Mouse (Mus musculus) cortical plate, adult 2 months (tissue): Measurements from ENCODE around the gene Nudt22. TPM values are rescaled to one million over a fixed set of nuclear protein-coding genes. Genes with fewer than 3 reads are reported as not detected.
"Not testable (repeated sequence)": the region's sequence is repeated elsewhere in the genome, so short reads cannot be mapped to it uniquely, and the experiment has no call there.

Source experiments
- H3K27ac ChIP-seq: fragments of 200-500 bp; 2 replicates; pipeline ENCODE4 v1.5.1; 2012; ENCODE audit warnings: low read length, control low read depth, inconsistent platforms; ENCODE audit not compliant: insufficient read depth
- H3K4me1 ChIP-seq: fragments of 200-500 bp; 2 replicates; pipeline ENCODE4 v1.6.1; 2011; ENCODE audit warnings: low read length; ENCODE audit not compliant: control insufficient read depth, insufficient read depth
- H3K4me3 ChIP-seq: fragments of 200-500 bp; 2 replicates; pipeline ENCODE4 v1.5.1; 2011; ENCODE audit warnings: mild to moderate bottlenecking, low read length, control low read depth; ENCODE audit not compliant: insufficient read depth
- CTCF ChIP-seq: fragments of 200-500 bp; IDR thresholded peaks from 2 replicates; pipeline ENCODE4 v1.5.1; 2011; ENCODE audit warnings: mild to moderate bottlenecking, control low read depth, low read length; ENCODE audit not compliant: insufficient read depth; ENCODE audit errors: extremely low read depth
- POLR2A ChIP-seq: fragments of 200-500 bp; IDR thresholded peaks from 2 replicates; pipeline ENCODE4 v1.6.1; 2011; ENCODE audit warnings: mild to moderate bottlenecking, low read length, control low read depth; ENCODE audit not compliant: insufficient read depth; ENCODE audit errors: extremely low read depth
- polyA plus RNA-seq: library from polyadenylated mRNA; depleted of rRNA; stranded (reverse); fragments of >200 nt; gene quantifications from 2 replicates; pipeline ENCODE4 v1.2.3, GENCODE M21; 2012

Gene Nudt22
- polyA plus RNA-seq, 1 experiment: 13.9 TPM

- H3K27ac ChIP-seq: no peak overlapping the region
Observed at GRCm38 (mm10) chr19:6995255-6995991, 494 bp downstream of the Nudt22 start.

GRCm38 (mm10) chr19:6994489-6994888 lies 1.4 kb downstream of the Nudt22 start:
- peaks cover 4% of the 10 kb centered on the region; the same call in 1 of the 2 replicates for H3K4me1 ChIP-seq
- TF ChIP-seq CTCF (no peak), POLR2A (no peak)
- no peak overlapping the region for H3K27ac ChIP-seq
- no peak overlapping the region for H3K4me3 ChIP-seq

More at GRCm38 (mm10) chr19:6995255-6995991, 494 bp downstream of the Nudt22 start:
- peak overlapping the region; percentile 66 for H3K4me3 ChIP-seq
- TF ChIP-seq POLR2A (no peak), CTCF (no peak)
- H3K4me1 ChIP-seq: peaks cover 4% of the 10 kb centered on the region; the same call in 1 of the 2 replicates

GRCm38 (mm10) chr19:6994002-6994401 lies 1.9 kb downstream of the Nudt22 start:
- Histone ChIP-seq H3K4me1 (peaks cover 4% of the 10 kb centered on the region; the same call in 1 of the 2 replicates), H3K4me3 (no peak overlapping the region), H3K27ac (no peak overlapping the region)
- TF ChIP-seq POLR2A (no peak), CTCF (no peak)

- Histone ChIP-seq H3K4me1 (peaks cover 4% of the 10 kb centered on the region; the same call in 1 of the 2 replicates), H3K4me3 (peak overlapping the region; percentile 47; the same call in 1 of the 2 replicates), H3K27ac (no peak overlapping the region)
- TF ChIP-seq CTCF (no peak), POLR2A (no peak)
Observed at GRCm38 (mm10) chr19:6993011-6993770, 2.7 kb downstream of the Nudt22 start.

GRCm38 (mm10) chr19:6992011-6992858 lies 3.7 kb downstream of the Nudt22 start, which contains the start of gene Dnajc4:
Dnajc4 (minus strand) TSS chr19:6992572.
- Histone ChIP-seq H3K27ac (no peak within 1 kb of the TSS), H3K4me1 (peaks cover 5% of the 10 kb centered on the region; the same call in 1 of the 2 replicates), H3K4me3 (peak within 1 kb of the TSS; percentile 47)
- TF ChIP-seq CTCF: no peak
- 0 out of 2 replicates have a peak, but pooled peaks have one; percentile 5 for TF ChIP-seq POLR2A

GRCm38 (mm10) chr19:6991166-6991565 lies 4.8 kb downstream of the Nudt22 start:
- H3K4me1 ChIP-seq, H3K27ac ChIP-seq, H3K4me3 ChIP-seq: not testable (repeated sequence)

- Histone ChIP-seq H3K27ac (no peak overlapping the region), H3K4me1 (0 out of 2 replicates have a peak, but pooled peaks cover 2% of the 10 kb centered on the region), H3K4me3 (no peak overlapping the region)
- no peak for TF ChIP-seq POLR2A
- no peak for TF ChIP-seq CTCF
Observed at GRCm38 (mm10) chr19:6990712-6991111, 5.2 kb downstream of the Nudt22 start.

GRCm38 (mm10) chr19:6989251-6989650 lies 6.7 kb downstream of the Nudt22 start:
- H3K4me3 ChIP-seq: no peak overlapping the region
- H3K4me1 ChIP-seq: 0 out of 2 replicates have a peak, but pooled peaks cover 2% of the 10 kb centered on the region
- H3K27ac ChIP-seq: no peak overlapping the region
- TF ChIP-seq CTCF: no peak
- TF ChIP-seq POLR2A: no peak

GRCm38 (mm10) chr19:6987904-6988285 lies 8.0 kb downstream of the Nudt22 start:
- TF ChIP-seq POLR2A (no peak), CTCF (no peak)
- H3K4me1 ChIP-seq: 0 out of 2 replicates have a peak, but pooled peaks cover 2% of the 10 kb centered on the region
- H3K27ac ChIP-seq: peak overlapping the region; percentile 78
- peak overlapping the region; percentile 80 for H3K4me3 ChIP-seq
